8 mouse cellular contexts compared by ENCODE assay signal in the genomic region with DNA sequence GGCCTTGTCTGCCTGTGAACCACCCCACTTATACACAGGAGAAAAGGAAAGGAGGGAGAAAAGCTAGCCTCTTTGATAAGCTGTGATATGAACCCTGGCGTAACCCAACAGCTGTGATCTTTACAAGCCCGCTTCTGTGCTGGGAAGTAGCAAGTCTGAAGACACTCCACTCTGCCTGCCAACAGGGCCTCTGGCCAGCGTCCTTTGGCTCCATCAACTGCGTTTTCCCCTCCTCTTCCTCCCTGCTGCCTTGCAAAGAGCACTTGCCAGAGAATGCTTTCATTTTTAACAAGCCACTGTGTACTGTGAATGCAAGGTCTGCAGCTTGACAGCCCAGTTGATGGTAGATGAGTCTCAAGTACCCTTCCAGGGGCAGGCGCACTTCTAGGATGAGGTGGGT. TPM values are rescaled to one million over a fixed set of nuclear protein-coding genes. Genes with fewer than 3 reads are reported as not detected.
A peak's percentile ranks its signal among the peaks of the same experiment; 100 is the strongest.
DNase-seq lines count a peak whose midpoint lies in the region; ATAC-seq and TF ChIP-seq lines count a peak whose summit lies in the region.

No protein-coding gene starts in this region.

- no peak overlapping the region; the same call in 1 of the 2 replicates for H3K27ac ChIP-seq in heart, embryonic 10.5 days
- H3K27ac ChIP-seq in lung, postnatal 0 days (ENCODE audit: low read length): peak overlapping the region; percentile 64
- no peak overlapping the region; the same call in 1 of the 2 replicates for H3K27ac ChIP-seq in embryonic facial prominence, embryonic 10.5 days (replicated peaks)

- peak; percentile 99 for DNase-seq in heart, adult 11 months
- no peak for DNase-seq in heart, embryonic 10.5 days (ENCODE audit: low spot score)
- peak; percentile 88 for DNase-seq in adipocyte (ENCODE audit: low spot score)
- peak; percentile 62 to 75 for DNase-seq in gastrocnemius, adult 8-10 months (ENCODE audit: low spot score in 2 of 2)
- DNase-seq in kidney, adult 9 months: peak; percentile 71
- DNase-seq in lung, postnatal 0 days (ENCODE audit: low spot score): peak; percentile 91
- DNase-seq in embryonic facial prominence, embryonic 10.5 days (ENCODE audit: low spot score): no peak
- DNase-seq in embryo, embryonic 9.5 days (ENCODE audit: extremely low spot score): no peak

- H3K9me3 ChIP-seq in heart, embryonic 10.5 days: no peaks in the 10 kb centered on the region
- H3K9me3 ChIP-seq in lung, postnatal 0 days (ENCODE audit: low read length): no peaks in the 10 kb centered on the region
- H3K9me3 ChIP-seq in embryonic facial prominence, embryonic 10.5 days: no peaks in the 10 kb centered on the region

- H3K4me3 ChIP-seq in heart, embryonic 10.5 days: no peak overlapping the region
- H3K4me3 ChIP-seq in lung, postnatal 0 days (ENCODE audit: low read depth, low read length): no peak overlapping the region
- H3K4me3 ChIP-seq in embryonic facial prominence, embryonic 10.5 days: no peak overlapping the region

- H3K9ac ChIP-seq in lung, postnatal 0 days (replicated peaks; ENCODE audit: low read depth): no peak overlapping the region

- 73% methylated on average over 5 of the region's 5 CpGs for WGBS in heart, embryonic 10.5 days
- 27% methylated on average over 5 of the region's 5 CpGs for WGBS in lung, postnatal 0 days
- WGBS in embryonic facial prominence, embryonic 10.5 days: 94% methylated on average over 5 of the region's 5 CpGs

- no peak for TF ChIP-seq CTCF in lung, postnatal 0 days (IDR thresholded peaks at IDR 0.05)

- ATAC-seq in lung, postnatal 0 days: peak; percentile 85

- peaks cover 33% of the 10 kb centered on the region for H3K4me1 ChIP-seq in heart, embryonic 10.5 days
- peaks cover 8% of the 10 kb centered on the region for H3K4me1 ChIP-seq in lung, postnatal 0 days (ENCODE audit: insufficient read depth, low read depth, low read length)
- peaks cover 8% of the 10 kb centered on the region for H3K4me1 ChIP-seq in embryonic facial prominence, embryonic 10.5 days

- TF ChIP-seq EP300 in lung, postnatal 0 days (IDR thresholded peaks at IDR 0.05): peak; percentile 48

- no peaks in the 10 kb centered on the region for H3K27me3 ChIP-seq in heart, embryonic 10.5 days (ENCODE audit: insufficient read depth, poor library complexity, severe bottlenecking)
- H3K27me3 ChIP-seq in lung, postnatal 0 days (replicated peaks; ENCODE audit: insufficient read depth, low read length): no peaks in the 10 kb centered on the region
- no peaks in the 10 kb centered on the region for H3K27me3 ChIP-seq in embryonic facial prominence, embryonic 10.5 days (replicated peaks; ENCODE audit: low read depth, poor library complexity, severe bottlenecking)

- no peak overlapping the region for H3K4me2 ChIP-seq in lung, postnatal 0 days (replicated peaks; ENCODE audit: low read depth, low read length)

- H3K36me3 ChIP-seq in heart, embryonic 10.5 days: peaks cover 47% of the 10 kb centered on the region
- no peaks in the 10 kb centered on the region for H3K36me3 ChIP-seq in lung, postnatal 0 days (ENCODE audit: insufficient read depth, low read length)
- H3K36me3 ChIP-seq in embryonic facial prominence, embryonic 10.5 days (replicated peaks): peaks cover 82% of the 10 kb centered on the region

RNA-seq across cellular contexts. Expression of gene Mtss1l, which starts 33.5 kb away (rescaled TPM):
- 5.3 and 6.4 TPM in 2 replicates for polyA plus RNA-seq in heart, embryonic 10.5 days (2016; fragmentation: Nextera tagmentation; extraction: Ambion mirVana)
- total RNA-seq in gastrocnemius, adult 8-10 months (2022): 100 to 1,000 TPM; 120 to 134 (median 124) TPM
- polyA plus RNA-seq in lung, postnatal 0 days (2015; fragmentation: Nextera tagmentation; extraction: Ambion mirVana): 13.8 and 16.6 TPM in 2 replicates
- 6.6 and 7.2 TPM in 2 replicates for polyA plus RNA-seq in embryonic facial prominence, embryonic 10.5 days (2016; fragmentation: Nextera tagmentation; extraction: Ambion mirVana)

Comparison
In these comparisons a context has a peak if more than half of its experiments do, and no peak if none do; other contexts are left out.
1. DNase-seq: peak in heart, adult 11 months (single experiment), adipocyte (single experiment), gastrocnemius, adult 8-10 months (2 of 2), kidney, adult 9 months (single experiment) and lung, postnatal 0 days (single experiment); none in heart, embryonic 10.5 days (single experiment), embryonic facial prominence, embryonic 10.5 days (single experiment) and embryo, embryonic 9.5 days (single experiment).